Mouse (Mus musculus): ENCODE measurements at regions not wholly inside any gene's neighbourhood (a gene's known extent, or its start where the extent isn't known, plus 50 kb on each side); places are given as distances from the start of the nearest gene placed in this dataset.

- no peak overlapping the region for H3K27ac ChIP-seq (ENCODE audit: control insufficient read depth, insufficient read depth, low read depth, low read length)
- TF ChIP-seq POLR2A (IDR thresholded peaks at IDR 0.05; ENCODE audit: control insufficient read depth, low read depth, low read length): no peak
- no peak for TF ChIP-seq CTCF (IDR thresholded peaks at IDR 0.05; ENCODE audit: control insufficient read depth, insufficient read depth, insufficient replicate concordance, low read depth, low read length)
- no peaks in the 10 kb centered on the region for H3K36me3 ChIP-seq (ENCODE audit: control insufficient read depth, insufficient read depth, low read length)
- no peak overlapping the region for H3K4me3 ChIP-seq (ENCODE audit: control insufficient read depth, low read depth, low read length)
- H3K27me3 ChIP-seq (ENCODE audit: control insufficient read depth, insufficient read depth, low read length): no peaks in the 10 kb centered on the region
- H3K4me1 ChIP-seq (ENCODE audit: control insufficient read depth, insufficient read depth, low read length): no peaks in the 10 kb centered on the region
These were observed 63.7 kb upstream of the Prkd1 start for GRCm38 (mm10) chr12:50712615-50713014.

- Histone ChIP-seq H3K36me3 (ENCODE audit: control insufficient read depth, insufficient read depth, low read length) (no peaks in the 10 kb centered on the region), H3K4me1 (ENCODE audit: control insufficient read depth, insufficient read depth, low read length) (no peaks in the 10 kb centered on the region), H3K27ac (ENCODE audit: control insufficient read depth, insufficient read depth, low read depth, low read length) (no peak overlapping the region), H3K27me3 (ENCODE audit: control insufficient read depth, insufficient read depth, low read length) (no peaks in the 10 kb centered on the region), H3K4me3 (ENCODE audit: control insufficient read depth, low read depth, low read length) (no peak overlapping the region)
- TF ChIP-seq POLR2A (IDR thresholded peaks at IDR 0.05; ENCODE audit: control insufficient read depth, low read depth, low read length) (no peak), CTCF (IDR thresholded peaks at IDR 0.05; ENCODE audit: control insufficient read depth, insufficient read depth, insufficient replicate concordance, low read depth, low read length) (no peak)
These were observed 60.3 kb upstream of the Prkd1 start for GRCm38 (mm10) chr12:50709000-50709788.

- no peaks in the 10 kb centered on the region for H3K4me1 ChIP-seq (ENCODE audit: control insufficient read depth, insufficient read depth, low read length)
- no peaks in the 10 kb centered on the region for H3K36me3 ChIP-seq (ENCODE audit: control insufficient read depth, insufficient read depth, low read length)
- no peak overlapping the region for H3K4me3 ChIP-seq (ENCODE audit: control insufficient read depth, low read depth, low read length)
- TF ChIP-seq CTCF (IDR thresholded peaks at IDR 0.05; ENCODE audit: control insufficient read depth, insufficient read depth, insufficient replicate concordance, low read depth, low read length) (no peak), POLR2A (IDR thresholded peaks at IDR 0.05; ENCODE audit: control insufficient read depth, low read depth, low read length) (no peak)
- no peaks in the 10 kb centered on the region for H3K27me3 ChIP-seq (ENCODE audit: control insufficient read depth, insufficient read depth, low read length)
- no peak overlapping the region for H3K27ac ChIP-seq (ENCODE audit: control insufficient read depth, insufficient read depth, low read depth, low read length)
These were observed 49.9 kb upstream of the Prkd1 start for GRCm38 (mm10) chr12:50698613-50699442.
